Mouse (Mus musculus) liver, postnatal 0 days (tissue): ENCODE results near the gene Hnrnpa1.

ENCODE experiments used
- CTCF ChIP-seq: sonication (generic); IDR thresholded peaks from 2 replicates; pipeline ENCODE4 v1.5.1; 2016; ENCODE audit warnings: antibody characterized with exemption, low read depth
- EP300 ChIP-seq: IDR thresholded peaks from 2 replicates; pipeline ENCODE4 v1.6.1; 2016; ENCODE audit warnings: antibody characterized with exemption, low read depth, mild to moderate bottlenecking

DNA sequence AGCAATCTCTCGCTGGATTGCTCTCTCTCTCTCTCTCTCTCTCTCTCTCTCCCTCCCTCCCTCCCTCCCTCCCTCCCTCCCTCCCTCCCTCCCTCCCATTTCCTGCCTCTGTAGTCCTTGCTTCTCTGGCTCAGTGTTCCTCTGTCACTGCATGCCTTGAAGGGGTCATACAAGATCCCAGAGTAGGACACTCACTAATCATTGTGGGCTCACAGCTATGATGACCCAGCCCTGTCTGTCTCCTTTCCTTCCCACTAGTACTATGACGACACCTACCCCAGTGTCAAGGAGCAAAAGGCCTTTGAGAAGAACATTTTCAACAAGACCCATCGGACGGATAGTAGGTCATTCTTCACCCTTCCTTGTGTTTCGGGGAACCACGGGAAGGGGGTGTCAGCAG, 50.2 kb downstream of the Hnrnpa1 start:
- no peak for TF ChIP-seq CTCF
- TF ChIP-seq EP300, result no peak
